ENCODE assay signal across 6 mouse cellular contexts in the genomic region with DNA sequence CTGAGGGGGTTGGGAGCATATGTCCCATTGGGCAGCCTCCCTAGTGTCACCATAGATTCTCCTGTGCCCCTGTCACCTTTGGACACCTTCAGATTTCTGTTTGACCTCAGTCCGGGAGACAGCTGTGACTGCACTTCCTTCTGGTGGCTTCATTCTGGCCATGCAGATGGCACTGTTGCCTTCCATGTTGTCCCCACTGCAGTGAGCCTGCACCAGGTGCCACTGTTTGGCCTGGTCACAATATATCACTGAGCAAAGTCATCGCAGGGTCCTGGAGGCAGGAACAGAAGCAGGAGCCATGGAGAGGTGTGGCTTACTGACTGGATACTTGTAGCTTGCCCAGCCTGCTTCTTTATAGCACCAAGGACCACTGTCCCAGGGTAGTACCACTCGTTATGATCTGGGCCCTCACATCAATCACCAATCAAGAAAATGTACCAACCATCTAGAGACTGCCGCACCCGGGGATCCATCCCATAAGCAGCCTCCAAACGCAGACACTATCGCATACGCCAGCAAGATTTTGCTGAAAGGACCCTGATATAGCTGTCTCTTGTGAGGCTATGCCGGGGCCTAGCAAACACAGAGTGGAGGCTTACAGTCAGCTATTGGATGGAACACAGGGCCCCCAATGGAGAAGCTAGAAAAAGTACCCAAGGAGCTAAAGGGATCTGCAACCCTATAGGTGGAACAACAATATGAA. TPM values are rescaled to one million over a fixed set of nuclear protein-coding genes. Genes with fewer than 3 reads are reported as not detected.
DNase-seq lines count a peak whose midpoint lies in the region.

No protein-coding gene starts in this region.

- DNase-seq in cerebellum, adult 9-10 months = peak; percentile 42
- no peak for DNase-seq in cerebellum, adult 9-11 months
- DNase-seq in cerebellum, postnatal 14 days = peak; percentile 39 to 41
- DNase-seq in cerebellum, adult 18-20 months = no peak
- DNase-seq in heart, adult 11 months = peak; percentile 90
- DNase-seq in heart, postnatal 36 days = no peak

- intact Hi-C loops in heart, postnatal 36 days (cut with DNase I) = loop anchor here (5.0 kb wide), 2 partner anchors 80 to 215 kb away; no protein-coding TSS in a partner anchor

RNA-seq across cellular contexts. Expression of gene Lrpap1, which starts 26.9 kb away (rescaled TPM):
- total RNA-seq in heart, postnatal 36 days (2021) = 10 to 100 TPM; 51.5 to 54.2 TPM

Comparison
In these comparisons a context has a peak if more than half of its experiments do, and no peak if none do; other contexts are left out.
1. DNase-seq: peak in cerebellum, adult 9-10 months (single experiment), cerebellum, postnatal 14 days (2 of 2) and heart, adult 11 months (single experiment); none in cerebellum, adult 9-11 months (single experiment), cerebellum, adult 18-20 months (0 of 2) and heart, postnatal 36 days (0 of 2).